Mouse (Mus musculus): Measurements from ENCODE around the gene Tmem132b.

Gene Tmem132b

DNA sequence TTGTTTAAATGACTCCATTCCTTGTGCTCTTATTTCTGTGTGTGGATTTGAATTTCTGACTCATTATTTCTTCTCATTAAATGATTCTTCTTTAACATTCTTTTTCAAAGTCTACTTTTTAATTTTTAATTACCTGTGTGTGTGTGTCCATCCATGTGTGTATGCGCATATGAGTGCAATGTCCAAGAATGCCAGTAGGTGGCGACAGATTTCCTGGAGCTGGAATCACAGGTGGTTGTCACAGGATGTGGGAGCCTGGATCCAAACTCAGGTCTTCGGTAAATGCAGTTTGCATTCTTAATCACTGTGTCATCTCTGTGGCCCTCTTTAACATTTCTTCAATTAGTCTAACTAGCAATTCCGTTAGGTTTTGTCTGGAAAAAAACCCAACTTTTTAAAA is 240.7 kb downstream of the Tmem132b start:
- no peak for DNase-seq (ENCODE audit: low read depth, low spot score)

- DNase-seq (ENCODE audit: low read depth, low spot score): no peak
Observed at GRCm38 (mm10) chr5:125772756-125773155, 241.2 kb downstream of the Tmem132b start.

GRCm38 (mm10) chr5:125780332-125780731 is 248.8 kb downstream of the Tmem132b start:
- no peak for DNase-seq (ENCODE audit: low read depth, low spot score)

GRCm38 (mm10) chr5:125792643-125793042 is 261.1 kb downstream of the Tmem132b start:
- DNase-seq (ENCODE audit: low read depth, low spot score): no peak

- no peak for DNase-seq (ENCODE audit: low read depth, low spot score)
Observed at GRCm38 (mm10) chr5:125794318-125794717, 262.7 kb downstream of the Tmem132b start.

- no peak for DNase-seq (ENCODE audit: low read depth, low spot score)
Observed at GRCm38 (mm10) chr5:125799622-125800021, 268.0 kb downstream of the Tmem132b start.

DNA sequence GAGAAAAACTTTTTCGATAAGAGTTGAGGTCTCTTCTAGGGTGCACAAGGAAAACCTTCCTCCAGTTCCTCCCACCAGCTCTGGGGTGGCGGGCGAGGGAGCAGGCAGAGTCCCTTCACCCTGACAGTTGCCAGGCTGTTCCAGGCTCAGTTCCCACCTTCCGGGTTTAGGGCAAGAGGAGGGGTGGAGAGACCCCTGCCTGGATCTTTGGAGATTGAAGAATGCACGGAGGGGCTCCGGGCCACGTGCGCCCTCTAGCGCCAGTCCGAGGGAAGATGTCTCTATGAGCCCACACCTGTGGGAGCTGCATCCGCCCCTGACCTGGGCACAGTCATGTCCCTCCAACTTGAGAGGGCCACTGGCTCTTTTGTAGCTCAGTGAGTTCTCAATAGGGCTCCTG is 268.5 kb downstream of the Tmem132b start:
- no peak for DNase-seq (ENCODE audit: low read depth, low spot score)

- no peak for DNase-seq (ENCODE audit: low read depth, low spot score)
Observed at GRCm38 (mm10) chr5:125802801-125803200, 271.2 kb downstream of the Tmem132b start.

DNA sequence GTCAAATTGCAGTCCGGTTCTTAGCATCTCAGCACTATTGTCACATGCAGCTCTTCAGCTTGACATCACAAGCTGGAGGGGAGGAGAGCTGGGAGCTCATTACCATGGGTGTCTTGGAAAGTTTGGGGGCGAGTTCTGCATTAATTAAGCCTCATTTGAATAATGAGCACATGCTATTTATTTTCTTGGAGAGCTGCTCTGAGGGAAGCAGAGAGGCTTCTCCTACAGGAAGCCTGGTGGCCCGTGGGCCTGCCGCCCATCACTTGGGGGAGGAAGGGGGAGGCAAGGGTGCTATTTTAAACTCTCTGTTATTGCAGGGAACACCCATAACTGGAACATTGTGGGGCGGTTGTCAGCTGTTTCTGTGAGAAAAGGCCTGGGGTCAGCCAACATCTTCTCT is 273.8 kb downstream of the Tmem132b start:
- DNase-seq (ENCODE audit: low read depth, low spot score): no peak

DNA sequence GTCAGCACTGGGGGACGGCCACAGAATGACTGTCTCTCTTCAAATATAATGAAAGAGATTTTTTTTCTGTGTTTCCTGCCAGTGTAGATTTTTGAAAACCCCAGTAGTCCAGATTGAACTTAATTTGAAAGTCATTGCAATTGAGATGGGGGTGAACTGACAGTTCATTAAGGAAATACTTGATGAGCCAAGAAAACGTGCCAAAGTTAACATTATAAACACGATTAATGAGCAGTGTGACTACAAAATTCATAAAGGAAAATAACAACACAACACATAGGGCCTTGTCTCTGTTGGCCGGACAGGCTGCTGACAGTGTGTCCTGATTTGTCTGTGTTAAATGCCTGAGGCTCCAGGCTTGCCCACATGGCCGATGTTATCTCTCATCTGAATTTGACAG is 276.3 kb downstream of the Tmem132b start:
- DNase-seq (ENCODE audit: low read depth, low spot score): no peak

GRCm38 (mm10) chr5:125829342-125829741 is 297.8 kb downstream of the Tmem132b start:
- DNase-seq (ENCODE audit: low read depth, low spot score): no peak

DNA sequence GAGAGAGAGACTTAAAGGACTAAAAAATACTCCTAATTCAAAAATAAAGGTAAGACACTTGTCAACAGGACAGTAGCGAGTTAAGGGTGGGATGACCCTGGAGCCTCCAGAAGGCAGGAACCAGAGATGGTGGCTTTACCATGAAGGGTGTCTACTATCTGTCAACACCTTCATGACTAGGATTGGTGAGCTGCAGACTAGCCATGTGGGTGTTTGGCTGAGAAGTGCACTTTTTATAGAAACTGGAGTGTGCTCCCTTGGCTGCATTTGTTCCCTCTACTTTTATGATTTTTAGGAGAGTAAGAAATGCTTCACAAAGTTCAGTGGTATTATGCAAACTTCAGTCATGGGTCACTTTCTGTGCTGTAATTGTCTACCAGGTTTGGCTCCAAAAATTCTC is 304.3 kb downstream of the Tmem132b start:
- DNase-seq (ENCODE audit: low read depth, low spot score): no peak

DNA sequence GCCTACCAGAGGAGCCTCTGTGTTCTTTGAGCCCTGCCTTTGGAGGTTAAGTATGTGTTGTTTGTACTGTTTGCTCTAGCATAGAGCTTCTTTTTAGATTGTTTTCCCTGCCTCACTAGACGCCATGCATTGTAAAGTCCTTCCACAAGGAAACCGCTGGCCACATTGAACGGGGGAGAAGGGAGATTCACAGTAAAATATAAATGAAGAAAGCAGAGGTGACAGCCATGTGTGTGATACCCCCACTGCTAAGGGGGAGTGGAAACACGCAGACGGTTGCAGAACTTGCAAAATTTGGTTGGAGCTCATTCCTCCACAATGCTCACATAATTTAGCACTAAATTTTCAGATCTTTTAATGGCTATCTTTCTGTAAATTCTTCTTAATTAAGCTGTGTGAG is 305.2 kb downstream of the Tmem132b start:
- no peak for DNase-seq (ENCODE audit: low read depth, low spot score)

All from skeletal muscle tissue, adult 2 months (tissue).